Mouse (Mus musculus) skeletal muscle tissue, adult 2 months (tissue): Measurements from ENCODE around the gene Esrrb.
A peak's percentile ranks its signal among the peaks of the same experiment; 100 is the strongest.

ENCODE experiments used
- DNase-seq: peaks from one replicate; pipeline ENCODE4 v3.0.0-alpha.2; 2012; ENCODE audit warnings: low read depth, low spot score

Esrrb gene

GRCm38 (mm10) chr12:86360696-86361631 is at the start of gene Esrrb:
Esrrb (plus strand) TSS chr12:86361117.
- peak; percentile 29 for DNase-seq

DNA sequence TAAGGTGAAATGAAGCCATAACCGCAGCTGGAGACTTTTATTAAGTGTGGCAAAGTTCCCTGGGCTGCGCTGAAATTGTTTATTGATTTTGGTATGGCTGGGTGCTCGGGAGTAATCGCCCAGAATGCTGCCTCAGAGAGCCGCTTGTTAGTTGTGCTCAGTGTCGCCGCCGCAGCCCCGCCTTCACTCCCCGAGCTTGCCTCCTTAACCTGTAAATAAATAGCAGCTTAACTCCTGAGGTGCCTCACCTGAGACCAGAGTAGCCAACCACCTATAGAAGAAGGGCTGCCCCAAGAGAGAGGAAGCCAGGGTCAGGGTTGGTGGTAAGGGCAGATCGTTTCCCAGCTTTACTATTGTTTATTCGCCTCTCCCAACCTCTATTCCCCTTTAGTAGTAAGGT is 40.3 kb upstream of the Esrrb start:
- no peak for DNase-seq

DNA sequence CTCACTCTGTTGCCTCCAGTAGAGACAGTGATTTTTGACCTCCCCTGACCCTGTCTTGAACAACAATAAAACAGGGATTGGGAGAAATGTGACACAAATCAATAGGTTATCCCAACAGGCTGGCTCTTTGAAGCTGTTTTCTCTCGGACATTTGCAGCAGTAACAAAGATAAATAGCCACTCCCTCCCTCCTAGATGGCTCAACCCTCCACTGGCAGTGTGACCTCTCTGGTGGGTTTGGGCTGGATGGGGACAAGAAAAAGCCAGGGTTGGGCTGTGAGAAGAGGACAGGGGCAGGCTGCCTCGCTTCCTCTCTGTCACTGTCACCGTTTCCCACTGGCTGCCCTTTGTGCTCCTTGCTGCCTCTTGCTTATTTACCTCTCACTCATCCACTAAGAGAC is 36.6 kb upstream of the Esrrb start:
- no peak for DNase-seq

GRCm38 (mm10) chr12:86329813-86330212 is 31.1 kb upstream of the Esrrb start:
- no peak for DNase-seq

DNA sequence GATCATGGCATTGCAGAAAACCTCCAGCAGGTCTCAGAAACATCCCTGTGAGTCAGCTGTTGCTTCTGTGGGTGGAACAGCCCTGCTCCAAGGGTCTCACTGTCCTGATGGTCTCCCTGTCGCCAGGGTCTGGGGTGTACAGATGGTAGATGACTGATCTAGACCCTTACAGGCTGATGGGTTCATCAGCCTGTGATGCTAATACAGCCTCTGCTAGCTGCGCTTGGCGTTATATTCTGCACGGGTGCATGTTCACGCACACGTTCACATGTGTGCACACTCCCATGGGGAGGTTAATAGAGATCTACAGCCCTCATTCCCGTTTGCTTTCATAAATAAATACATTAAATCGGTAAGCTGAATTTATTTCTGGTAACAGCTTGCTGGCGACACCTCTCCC is 30.2 kb upstream of the Esrrb start:
- no peak for DNase-seq

DNA sequence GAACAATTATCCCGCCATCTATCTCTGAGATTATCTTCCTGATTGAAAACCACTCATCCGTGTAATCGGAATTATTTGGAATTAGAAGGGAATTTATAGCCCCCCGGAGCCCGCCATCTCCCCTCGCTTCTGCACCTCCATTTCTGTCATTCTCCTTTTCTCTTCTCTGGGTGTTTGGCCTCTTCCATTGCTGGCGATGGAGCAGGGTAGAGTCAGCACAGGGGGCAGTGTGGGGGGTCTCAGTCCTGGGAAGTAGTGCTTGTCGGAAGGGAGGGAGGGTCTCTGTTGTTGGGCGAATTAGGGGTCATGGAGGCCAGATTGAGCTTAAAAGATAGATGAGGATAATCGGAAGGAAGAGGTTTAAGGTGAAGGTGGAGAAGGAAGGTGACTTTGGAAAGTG is 29.7 kb upstream of the Esrrb start:
- DNase-seq, result no peak

DNA sequence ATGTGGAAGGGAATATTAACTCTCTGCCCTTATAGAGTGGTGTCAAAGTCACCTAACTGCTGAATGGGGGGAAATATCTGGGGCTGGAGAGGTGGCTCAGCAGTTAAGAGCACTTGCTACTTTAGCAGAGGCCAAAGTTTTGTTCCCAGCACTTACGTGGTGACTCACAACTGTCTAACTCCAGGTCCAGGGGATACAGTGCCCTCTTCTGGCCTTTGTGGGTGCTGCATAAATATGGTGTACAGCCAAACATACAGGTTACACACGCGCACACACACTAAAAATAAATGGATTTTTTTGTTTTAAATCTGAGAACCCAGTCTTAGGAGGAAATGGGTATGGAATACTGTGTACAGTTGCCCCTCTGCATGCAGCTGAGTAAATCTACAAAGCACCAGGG is 24.7 kb upstream of the Esrrb start:
- no peak for DNase-seq

DNA sequence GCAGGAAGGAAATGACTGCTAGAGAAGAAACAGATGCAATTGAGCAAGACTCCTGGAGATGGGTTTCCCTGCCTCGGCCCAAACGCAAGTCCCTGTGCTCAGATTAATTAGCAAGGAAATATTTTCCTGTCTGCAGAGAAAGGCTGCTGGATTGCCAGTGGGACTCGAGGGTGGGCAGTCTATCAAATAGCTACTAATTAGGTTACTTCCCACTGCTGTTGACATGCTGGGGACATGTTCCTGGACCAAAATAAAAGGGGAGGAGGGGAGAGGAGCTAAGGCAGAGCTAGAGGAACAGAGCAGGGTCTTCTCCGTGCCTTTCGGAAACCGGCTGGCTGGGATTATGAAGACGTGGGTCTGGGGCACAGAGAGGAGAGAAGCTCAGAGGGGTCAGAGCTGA is 24.0 kb upstream of the Esrrb start:
- DNase-seq, result no peak

DNA sequence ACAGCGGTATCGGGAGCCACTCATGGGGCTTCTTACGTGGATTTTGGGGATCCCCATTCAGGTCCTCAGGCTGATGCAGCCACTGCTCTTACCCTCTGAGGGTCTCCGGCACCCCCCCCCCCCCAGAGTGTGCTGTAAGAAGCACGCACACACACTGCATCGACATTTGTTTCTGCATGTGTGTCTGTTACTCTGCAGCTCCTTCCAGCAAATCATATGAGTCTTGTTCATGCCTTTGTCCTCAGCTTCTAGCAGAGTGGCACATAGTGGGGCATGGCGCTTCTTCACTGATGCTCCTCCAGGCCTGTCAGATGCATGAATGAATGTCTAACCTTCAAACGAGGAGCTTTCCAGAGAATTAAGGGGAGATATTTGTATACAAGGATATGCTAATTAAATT is 11.4 kb upstream of the Esrrb start:
- no peak for DNase-seq

GRCm38 (mm10) chr12:86359406-86359805 is 1.5 kb upstream of the Esrrb start:
- DNase-seq, result no peak

- no peak for DNase-seq
Measured at GRCm38 (mm10) chr12:86359873-86360272, 1.0 kb upstream of the Esrrb start.

- no peak for DNase-seq
Measured at GRCm38 (mm10) chr12:86364285-86364684, 3.4 kb downstream of the Esrrb start.

GRCm38 (mm10) chr12:86364756-86365155 is 3.8 kb downstream of the Esrrb start:
- DNase-seq, result no peak

DNA sequence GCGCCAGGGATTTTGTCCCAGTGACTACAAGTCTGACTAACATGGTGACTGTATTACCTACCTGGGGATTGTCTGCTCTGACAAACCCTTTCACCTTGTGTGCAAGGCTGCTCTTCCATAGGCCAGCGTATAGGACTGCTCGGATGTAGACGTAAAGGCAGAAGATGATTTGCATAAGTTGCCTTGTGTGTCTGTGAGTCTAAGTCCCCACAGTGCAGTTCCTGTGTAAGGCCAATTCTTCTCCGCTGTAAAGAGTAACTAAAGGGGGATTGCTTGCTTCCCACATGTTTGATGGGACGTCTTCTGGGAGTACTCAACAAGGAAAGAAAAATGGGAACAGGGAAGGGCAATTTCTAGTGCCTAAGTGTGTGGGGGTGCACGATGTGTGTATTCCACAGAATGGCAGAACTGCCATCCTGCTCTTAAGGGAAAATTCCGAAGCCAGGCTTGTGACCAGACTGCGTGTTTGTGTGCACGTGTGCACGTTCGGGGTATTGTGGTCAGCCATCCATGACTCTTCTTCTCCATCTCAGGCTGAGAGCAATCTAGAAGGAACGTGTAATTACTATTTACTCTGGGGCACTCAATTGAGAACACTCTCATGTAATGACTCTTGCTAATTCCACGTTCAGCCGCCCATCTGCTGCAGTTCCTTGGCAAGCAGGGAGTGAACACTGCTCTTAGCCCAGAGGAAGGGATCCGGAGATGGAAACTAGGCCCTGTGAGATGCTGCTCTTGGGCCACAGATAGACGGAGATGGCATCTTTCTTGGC is 9.9 kb downstream of the Esrrb start:
- DNase-seq, result no peak

GRCm38 (mm10) chr12:86374286-86374685 is 13.4 kb downstream of the Esrrb start:
- no peak for DNase-seq

DNA sequence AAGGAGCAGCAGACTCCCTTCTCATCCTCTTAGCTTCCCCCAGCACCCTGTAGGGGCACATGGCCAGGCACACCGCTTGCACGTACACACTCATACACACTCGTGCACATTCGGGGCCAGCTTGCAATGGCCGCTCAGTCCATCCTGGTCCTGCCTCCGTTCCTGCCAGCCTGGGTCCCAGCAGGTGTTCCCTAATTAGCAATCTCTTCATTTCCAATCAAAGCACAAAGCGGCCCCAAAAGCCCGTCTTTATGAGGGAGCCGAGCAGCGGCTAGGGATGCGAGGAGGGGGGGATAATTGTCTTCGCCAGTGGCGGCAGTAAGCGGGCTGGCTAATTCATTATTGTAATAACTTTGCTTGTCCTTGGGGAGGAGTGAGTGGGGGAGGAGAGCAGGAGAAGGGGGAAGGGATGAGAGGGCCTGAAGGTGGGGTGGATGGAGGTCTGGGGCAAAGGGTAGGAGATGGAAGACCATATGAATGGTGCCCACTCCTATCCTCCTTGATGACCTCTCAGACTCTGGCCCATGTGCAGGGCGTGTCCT is 18.8 kb downstream of the Esrrb start:
- DNase-seq, result no peak

DNA sequence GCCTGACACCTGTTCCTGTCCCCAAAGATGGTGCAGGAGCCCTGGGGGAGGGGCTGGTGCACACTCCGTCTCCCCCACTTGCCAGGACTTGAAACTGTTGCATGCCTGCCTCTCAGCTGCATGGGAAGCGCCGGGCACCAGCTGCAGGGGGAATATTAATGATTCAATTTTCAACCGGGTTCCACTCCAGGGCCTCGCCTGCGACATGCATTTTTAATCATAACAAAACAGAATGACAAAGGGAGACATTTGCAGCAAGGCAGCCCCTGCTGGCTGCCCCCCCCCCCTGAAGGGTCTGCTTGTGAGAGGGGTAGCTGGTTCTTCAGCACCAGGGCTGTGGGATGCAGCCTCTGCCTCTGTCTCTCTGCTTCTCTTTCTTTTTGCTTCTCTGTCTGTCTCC is 22.9 kb downstream of the Esrrb start:
- no peak for DNase-seq

DNA sequence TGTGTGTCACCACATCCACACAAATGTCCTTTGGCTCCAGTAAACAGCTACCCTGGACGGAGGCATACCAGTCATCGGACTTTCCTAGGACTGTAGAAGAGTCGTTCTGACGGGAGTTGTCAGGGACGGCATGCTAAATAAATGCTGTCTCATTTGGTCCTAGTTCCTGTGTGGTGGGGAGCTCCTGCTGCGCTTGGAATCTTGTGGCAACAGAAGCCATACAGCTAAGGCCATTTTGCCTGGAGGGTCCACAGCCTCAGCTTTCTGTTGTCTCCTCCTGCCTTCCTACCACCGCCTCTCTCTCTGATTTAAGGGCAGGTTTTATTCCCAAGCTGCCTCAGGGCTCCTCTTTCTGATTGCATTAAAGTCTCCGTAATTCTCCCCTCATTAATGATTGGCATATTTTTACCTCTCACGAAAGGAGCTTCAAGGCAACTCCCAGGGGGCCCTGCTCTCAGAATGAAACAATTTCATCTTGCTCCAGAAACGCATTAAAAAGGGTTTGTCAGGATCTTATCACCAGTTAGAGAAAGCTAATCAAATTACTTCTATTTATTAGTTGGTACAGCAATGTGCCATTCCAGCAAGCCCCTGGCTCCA is 26.9 kb downstream of the Esrrb start:
- no peak for DNase-seq

- DNase-seq, result no peak
Measured at GRCm38 (mm10) chr12:86394773-86395172, 33.9 kb downstream of the Esrrb start.

DNA sequence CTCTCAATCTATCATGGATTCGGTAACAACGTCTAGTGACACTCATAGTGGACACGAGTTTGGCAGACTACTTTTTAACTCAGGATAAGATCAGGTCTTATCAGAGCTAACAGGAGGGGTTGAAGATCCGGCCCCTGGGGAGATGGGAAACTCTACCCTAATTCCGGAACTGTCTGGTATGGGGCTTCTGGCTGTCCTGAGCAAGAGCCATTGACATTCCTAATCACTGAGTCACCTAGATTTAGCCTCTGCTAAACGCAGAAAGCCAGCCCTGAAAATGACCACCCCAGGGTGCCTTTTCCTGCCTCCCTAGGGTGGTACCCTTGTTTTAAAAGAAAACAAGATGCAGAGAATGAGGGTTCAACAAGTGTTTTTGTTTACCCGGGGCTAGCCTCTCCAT is 34.4 kb downstream of the Esrrb start:
- no peak for DNase-seq

DNA sequence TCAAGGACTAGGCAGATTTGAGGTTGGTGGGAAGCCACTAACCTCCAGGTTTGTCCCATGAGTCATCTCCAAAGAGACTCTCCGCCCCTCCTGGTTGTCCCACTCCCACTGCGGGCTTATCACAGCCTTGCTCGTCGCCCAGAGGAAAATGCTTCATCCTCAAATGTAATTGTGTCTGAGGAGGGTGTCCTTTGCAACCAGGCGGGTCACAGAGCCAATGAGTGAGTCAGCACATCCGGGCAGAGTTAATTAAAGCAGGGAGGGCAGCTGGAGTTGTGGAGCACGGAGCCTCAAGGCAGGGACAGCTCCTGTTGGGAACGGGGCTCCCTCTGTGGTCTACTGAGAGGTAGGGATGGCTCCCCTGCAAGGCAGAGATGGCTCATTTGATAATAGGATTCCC is 37.8 kb downstream of the Esrrb start:
- no peak for DNase-seq

DNA sequence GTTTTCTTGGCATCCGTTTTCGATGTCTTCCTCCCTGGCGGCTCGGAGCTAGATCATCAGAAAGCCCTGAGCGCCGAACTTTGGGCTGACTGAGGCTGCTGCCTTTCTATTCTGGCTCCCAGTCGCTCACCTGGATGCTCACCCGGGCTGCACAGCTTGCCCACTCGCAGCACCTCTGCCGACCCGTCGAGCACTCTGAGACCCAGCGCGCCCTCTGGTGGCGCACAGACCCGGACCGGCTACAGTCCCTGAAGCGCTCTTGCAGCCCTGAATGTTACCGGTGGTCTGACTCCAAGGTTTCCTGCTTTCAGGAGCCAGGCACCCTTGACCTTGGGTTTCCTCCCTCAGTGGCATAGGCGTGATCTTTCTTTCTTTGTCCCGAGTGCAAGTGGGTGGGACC is 41.8 kb downstream of the Esrrb start:
- DNase-seq, result peak; percentile 25
